Mouse (Mus musculus): ENCODE data around the gene Hpgd. TPM values are rescaled to one million over a fixed set of nuclear protein-coding genes. Genes with fewer than 3 reads are reported as not detected.

Gene Hpgd
- polyA plus RNA-seq, 1 experiment from 2014 or later, result 28.2 TPM

GRCm38 (mm10) chr8:56278545-56279063 is 15.8 kb upstream of the Hpgd start:
- DNase-seq (ENCODE audit: low spot score) (no peak), ATAC-seq (replicated peaks; ENCODE audit: low FRiP score) (no peak)
- no peaks in the 10 kb centered on the region for H3K36me3 ChIP-seq (ENCODE audit: control insufficient read depth, insufficient read depth, low read length)
- no peak overlapping the region for H3K4me3 ChIP-seq (ENCODE audit: low read depth, low read length)
- 84% methylated on average over 2 of the region's 2 CpGs for WGBS
- no peak overlapping the region for H3K4me2 ChIP-seq
- H3K9me3 ChIP-seq (ENCODE audit: control insufficient read depth, low read length), result no peaks in the 10 kb centered on the region
- no peaks in the 10 kb centered on the region for H3K4me1 ChIP-seq (replicated peaks; ENCODE audit: control insufficient read depth, insufficient read depth, low read length)
- no peaks in the 10 kb centered on the region for H3K27me3 ChIP-seq (replicated peaks; ENCODE audit: control insufficient read depth, insufficient read depth, low read length)
- H3K27ac ChIP-seq (ENCODE audit: low read depth, low read length), result no peak overlapping the region
- no peak overlapping the region for H3K9ac ChIP-seq (ENCODE audit: low read depth, low read length)

GRCm38 (mm10) chr8:56283936-56284335 is 10.4 kb upstream of the Hpgd start:
- DNase-seq (ENCODE audit: low spot score) (no peak), ATAC-seq (replicated peaks; ENCODE audit: low FRiP score) (no peak)
- H3K36me3 ChIP-seq (ENCODE audit: control insufficient read depth, insufficient read depth, low read length), result no peaks in the 10 kb centered on the region
- 60% methylated on average over 1 of the region's 1 CpGs for WGBS
- H3K27me3 ChIP-seq (replicated peaks; ENCODE audit: control insufficient read depth, insufficient read depth, low read length), result no peaks in the 10 kb centered on the region
- no peak overlapping the region for H3K27ac ChIP-seq (ENCODE audit: low read depth, low read length)
- no peaks in the 10 kb centered on the region for H3K4me1 ChIP-seq (replicated peaks; ENCODE audit: control insufficient read depth, insufficient read depth, low read length)
- H3K9ac ChIP-seq (ENCODE audit: low read depth, low read length), result no peak overlapping the region
- no peaks in the 10 kb centered on the region for H3K9me3 ChIP-seq (ENCODE audit: control insufficient read depth, low read length)
- H3K4me3 ChIP-seq (ENCODE audit: low read depth, low read length), result no peak overlapping the region
- H3K4me2 ChIP-seq, result no peak overlapping the region

- ATAC-seq (replicated peaks; ENCODE audit: low FRiP score) (no peak), DNase-seq (ENCODE audit: low spot score) (no peak)
- H3K4me3 ChIP-seq (ENCODE audit: low read depth, low read length), result no peak overlapping the region
- WGBS, result 37% methylated on average over 3 of the region's 3 CpGs
- no peak overlapping the region for H3K9ac ChIP-seq (ENCODE audit: low read depth, low read length)
- no peaks in the 10 kb centered on the region for H3K4me1 ChIP-seq (replicated peaks; ENCODE audit: control insufficient read depth, insufficient read depth, low read length)
- no peaks in the 10 kb centered on the region for H3K36me3 ChIP-seq (ENCODE audit: control insufficient read depth, insufficient read depth, low read length)
- no peaks in the 10 kb centered on the region for H3K27me3 ChIP-seq (replicated peaks; ENCODE audit: control insufficient read depth, insufficient read depth, low read length)
- H3K27ac ChIP-seq (ENCODE audit: low read depth, low read length), result no peak overlapping the region
- H3K4me2 ChIP-seq, result no peak overlapping the region
- no peaks in the 10 kb centered on the region for H3K9me3 ChIP-seq (ENCODE audit: control insufficient read depth, low read length)
These were observed 9.4 kb upstream of the Hpgd start for GRCm38 (mm10) chr8:56284957-56285356.

GRCm38 (mm10) chr8:56286717-56287116 is 7.7 kb upstream of the Hpgd start:
- H3K27ac ChIP-seq (ENCODE audit: low read depth, low read length), result no peak overlapping the region
- H3K27me3 ChIP-seq (replicated peaks; ENCODE audit: control insufficient read depth, insufficient read depth, low read length), result no peaks in the 10 kb centered on the region
- H3K4me1 ChIP-seq (replicated peaks; ENCODE audit: control insufficient read depth, insufficient read depth, low read length), result no peaks in the 10 kb centered on the region
- 69% methylated on average over 2 of the region's 2 CpGs for WGBS
- DNase-seq (ENCODE audit: low spot score) (no peak), ATAC-seq (replicated peaks; ENCODE audit: low FRiP score) (no peak)
- no peak overlapping the region for H3K9ac ChIP-seq (ENCODE audit: low read depth, low read length)
- H3K36me3 ChIP-seq (ENCODE audit: control insufficient read depth, insufficient read depth, low read length), result no peaks in the 10 kb centered on the region
- H3K4me2 ChIP-seq, result no peak overlapping the region
- no peaks in the 10 kb centered on the region for H3K9me3 ChIP-seq (ENCODE audit: control insufficient read depth, low read length)
- H3K4me3 ChIP-seq (ENCODE audit: low read depth, low read length), result no peak overlapping the region

DNA sequence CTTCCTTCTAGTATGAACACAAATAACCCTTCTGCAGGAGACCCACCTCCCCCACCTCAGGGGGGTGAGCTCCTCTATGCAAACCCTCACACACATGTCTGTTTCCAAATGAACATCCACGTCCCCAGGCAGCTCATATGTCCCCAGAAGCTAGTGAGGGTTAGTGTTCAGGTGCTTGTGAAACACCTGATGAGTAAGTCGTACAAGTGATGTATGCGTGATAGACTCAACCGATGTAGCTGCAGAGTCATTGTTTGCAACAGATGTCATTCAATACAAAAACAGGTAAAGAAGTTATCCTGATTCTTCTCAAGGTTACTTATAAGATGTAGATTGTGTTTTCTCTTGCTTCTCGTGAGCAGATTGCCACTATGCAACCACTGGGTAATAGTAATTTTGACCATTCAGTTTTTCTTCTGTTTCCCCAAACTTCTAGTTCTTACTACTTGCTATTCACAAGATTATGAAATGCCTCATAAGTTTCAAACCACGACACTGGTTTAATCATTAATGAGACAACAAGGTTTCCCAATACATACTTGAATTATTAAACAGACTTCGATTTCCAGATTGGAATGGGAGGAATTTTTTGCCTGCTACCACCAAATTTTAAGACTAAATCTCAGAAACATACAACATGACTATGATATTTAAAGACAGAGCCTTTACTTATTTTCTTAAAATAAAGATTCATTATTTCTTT is 6.9 kb upstream of the Hpgd start:
- Histone ChIP-seq H3K9ac (ENCODE audit: low read depth, low read length) (no peak overlapping the region), H3K4me2 (no peak overlapping the region), H3K4me1 (replicated peaks; ENCODE audit: control insufficient read depth, insufficient read depth, low read length) (no peaks in the 10 kb centered on the region), H3K27ac (ENCODE audit: low read depth, low read length) (no peak overlapping the region), H3K36me3 (ENCODE audit: control insufficient read depth, insufficient read depth, low read length) (no peaks in the 10 kb centered on the region), H3K4me3 (ENCODE audit: low read depth, low read length) (no peak overlapping the region), H3K9me3 (ENCODE audit: control insufficient read depth, low read length) (no peaks in the 10 kb centered on the region), H3K27me3 (replicated peaks; ENCODE audit: control insufficient read depth, insufficient read depth, low read length) (no peaks in the 10 kb centered on the region)
- DNase-seq (ENCODE audit: low spot score) (no peak), ATAC-seq (replicated peaks; ENCODE audit: low FRiP score) (no peak)
- WGBS, result 74% methylated on average over 7 of the region's 7 CpGs

DNA sequence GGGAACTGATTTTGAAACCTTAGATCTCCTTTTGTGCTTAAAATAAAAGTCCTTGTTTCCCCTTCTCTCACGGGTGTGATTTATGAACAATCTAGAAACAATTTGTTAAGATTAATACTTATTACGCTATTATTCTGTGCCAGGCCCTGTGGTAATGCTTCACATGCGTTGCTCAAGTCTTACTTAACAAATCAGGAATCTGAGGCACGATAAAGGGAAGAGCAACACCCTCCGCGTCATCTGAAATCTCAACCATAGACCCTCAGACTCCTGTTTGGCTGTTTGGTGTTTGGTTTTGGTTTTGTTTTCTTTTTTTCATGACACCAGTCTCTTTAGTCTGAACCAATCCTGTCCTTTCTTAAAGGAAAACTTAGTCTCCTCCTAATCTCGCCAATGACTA is 2.1 kb upstream of the Hpgd start:
- Histone ChIP-seq H3K36me3 (ENCODE audit: control insufficient read depth, insufficient read depth, low read length) (no peaks in the 10 kb centered on the region), H3K4me3 (ENCODE audit: low read depth, low read length) (no peak overlapping the region), H3K4me2 (no peak overlapping the region), H3K4me1 (replicated peaks; ENCODE audit: control insufficient read depth, insufficient read depth, low read length) (no peaks in the 10 kb centered on the region), H3K27ac (ENCODE audit: low read depth, low read length) (no peak overlapping the region), H3K9me3 (ENCODE audit: control insufficient read depth, low read length) (no peaks in the 10 kb centered on the region), H3K9ac (ENCODE audit: low read depth, low read length) (no peak overlapping the region), H3K27me3 (replicated peaks; ENCODE audit: control insufficient read depth, insufficient read depth, low read length) (peaks cover 10% of the 10 kb centered on the region)
- 83% methylated on average over 7 of the region's 7 CpGs for WGBS
- DNase-seq (ENCODE audit: low spot score), result no peak
- no peak for ATAC-seq (replicated peaks; ENCODE audit: low FRiP score)

- peaks cover 10% of the 10 kb centered on the region for H3K27me3 ChIP-seq (replicated peaks; ENCODE audit: control insufficient read depth, insufficient read depth, low read length)
- DNase-seq (ENCODE audit: low spot score), result no peak
- H3K9ac ChIP-seq (ENCODE audit: low read depth, low read length), result no peak overlapping the region
- H3K4me2 ChIP-seq, result no peak overlapping the region
- H3K4me1 ChIP-seq (replicated peaks; ENCODE audit: control insufficient read depth, insufficient read depth, low read length), result no peaks in the 10 kb centered on the region
- no peaks in the 10 kb centered on the region for H3K36me3 ChIP-seq (ENCODE audit: control insufficient read depth, insufficient read depth, low read length)
- H3K4me3 ChIP-seq (ENCODE audit: low read depth, low read length), result no peak overlapping the region
- no peak for ATAC-seq (replicated peaks; ENCODE audit: low FRiP score)
- WGBS, result 44% methylated on average over 8 of the region's 8 CpGs
- no peaks in the 10 kb centered on the region for H3K9me3 ChIP-seq (ENCODE audit: control insufficient read depth, low read length)
- H3K27ac ChIP-seq (ENCODE audit: low read depth, low read length), result no peak overlapping the region
These were observed 905 bp upstream of the Hpgd start for GRCm38 (mm10) chr8:56293480-56293879.

GRCm38 (mm10) chr8:56294886-56295555 is 636 bp downstream of the Hpgd start:
- Histone ChIP-seq H3K4me1 (replicated peaks; ENCODE audit: control insufficient read depth, insufficient read depth, low read length) (no peaks in the 10 kb centered on the region), H3K27me3 (replicated peaks; ENCODE audit: control insufficient read depth, insufficient read depth, low read length) (peaks cover 10% of the 10 kb centered on the region), H3K9ac (ENCODE audit: low read depth, low read length) (peak overlapping the region; percentile 43), H3K4me3 (ENCODE audit: low read depth, low read length) (peak overlapping the region; percentile 50), H3K4me2 (peak overlapping the region; percentile 69), H3K36me3 (ENCODE audit: control insufficient read depth, insufficient read depth, low read length) (no peaks in the 10 kb centered on the region), H3K27ac (ENCODE audit: low read depth, low read length) (no peak overlapping the region), H3K9me3 (ENCODE audit: control insufficient read depth, low read length) (no peaks in the 10 kb centered on the region)
- DNase-seq (ENCODE audit: low spot score) (no peak), ATAC-seq (replicated peaks; ENCODE audit: low FRiP score) (no peak)
- 22% methylated on average over 14 of the region's 14 CpGs for WGBS

GRCm38 (mm10) chr8:56299421-56299820 is 5.0 kb downstream of the Hpgd start:
- Histone ChIP-seq H3K4me3 (ENCODE audit: low read depth, low read length) (no peak overlapping the region), H3K27ac (ENCODE audit: low read depth, low read length) (no peak overlapping the region), H3K27me3 (replicated peaks; ENCODE audit: control insufficient read depth, insufficient read depth, low read length) (peaks cover 6% of the 10 kb centered on the region), H3K9ac (ENCODE audit: low read depth, low read length) (no peak overlapping the region), H3K4me2 (no peak overlapping the region), H3K36me3 (ENCODE audit: control insufficient read depth, insufficient read depth, low read length) (no peaks in the 10 kb centered on the region), H3K9me3 (ENCODE audit: control insufficient read depth, low read length) (no peaks in the 10 kb centered on the region), H3K4me1 (replicated peaks; ENCODE audit: control insufficient read depth, insufficient read depth, low read length) (no peaks in the 10 kb centered on the region)
- ATAC-seq (replicated peaks; ENCODE audit: low FRiP score) (no peak), DNase-seq (ENCODE audit: low spot score) (no peak)
- WGBS, result 67% methylated on average over 5 of the region's 5 CpGs

All from liver, embryonic 11.5 days (tissue).